Mouse (Mus musculus) A20 (cell line): ENCODE measurements around the gene Cped1.
A peak's percentile ranks its signal among the peaks of the same experiment; 100 is the strongest.

ENCODE experiments used
- DNase-seq: peaks from one replicate; pipeline ENCODE4 v3.0.0-alpha.2; 2011; ENCODE audit warnings: low read depth, low spot score

The Cped1 gene

GRCm38 (mm10) chr6:22157461-22157860 lies 171.7 kb downstream of the Cped1 start:
- no peak for DNase-seq

GRCm38 (mm10) chr6:22161944-22162343 lies 176.2 kb downstream of the Cped1 start:
- no peak for DNase-seq

- no peak for DNase-seq
Measured at GRCm38 (mm10) chr6:22168388-22168787, 182.7 kb downstream of the Cped1 start.

- DNase-seq = no peak
Measured at GRCm38 (mm10) chr6:22178721-22179295, 193.1 kb downstream of the Cped1 start.

- DNase-seq = no peak
Measured at GRCm38 (mm10) chr6:22180316-22180715, 194.6 kb downstream of the Cped1 start.

- no peak for DNase-seq
Measured at GRCm38 (mm10) chr6:22186967-22187366, 201.3 kb downstream of the Cped1 start.

- no peak for DNase-seq
Measured at GRCm38 (mm10) chr6:22189346-22190335, 203.9 kb downstream of the Cped1 start.

- DNase-seq = no peak
Measured at GRCm38 (mm10) chr6:22198603-22199002, 212.9 kb downstream of the Cped1 start.

GRCm38 (mm10) chr6:22199473-22199872 lies 213.8 kb downstream of the Cped1 start:
- DNase-seq = peak; percentile 16

GRCm38 (mm10) chr6:22200133-22200532 lies 214.4 kb downstream of the Cped1 start:
- no peak for DNase-seq

GRCm38 (mm10) chr6:22201879-22202278 lies 216.2 kb downstream of the Cped1 start:
- no peak for DNase-seq

- DNase-seq = no peak
Measured at GRCm38 (mm10) chr6:22205030-22205750, 219.5 kb downstream of the Cped1 start.

GRCm38 (mm10) chr6:22205751-22206121 lies 220.0 kb downstream of the Cped1 start:
- no peak for DNase-seq

- no peak for DNase-seq
Measured at GRCm38 (mm10) chr6:22206179-22206578, 220.5 kb downstream of the Cped1 start.

GRCm38 (mm10) chr6:22206630-22207293 lies 221.0 kb downstream of the Cped1 start:
- DNase-seq = no peak

GRCm38 (mm10) chr6:22212158-22212557 lies 226.4 kb downstream of the Cped1 start:
- no peak for DNase-seq

- DNase-seq = no peak
Measured at GRCm38 (mm10) chr6:22213187-22213586, 227.5 kb downstream of the Cped1 start.

- no peak for DNase-seq
Measured at GRCm38 (mm10) chr6:22213813-22214212, 228.1 kb downstream of the Cped1 start.

GRCm38 (mm10) chr6:22214665-22215064 lies 228.9 kb downstream of the Cped1 start:
- no peak for DNase-seq

GRCm38 (mm10) chr6:22216276-22216973 lies 230.7 kb downstream of the Cped1 start:
- DNase-seq = no peak

- DNase-seq = no peak
Measured at GRCm38 (mm10) chr6:22221134-22221533, 235.4 kb downstream of the Cped1 start.
